Mouse (Mus musculus) ES-Bruce4 (cell line): ENCODE results near the gene Dennd2c. TPM values are rescaled to one million over a fixed set of nuclear protein-coding genes. Genes with fewer than 3 reads are reported as not detected.

Source experiments
- H3K27ac ChIP-seq: 2 replicates; pipeline ENCODE4 v1.5.1; 2012; ENCODE audit warnings: low read length, inconsistent platforms; ENCODE audit not compliant: insufficient read depth
- H3K27me3 ChIP-seq: 2 replicates; pipeline ENCODE4 v1.6.1; 2012; ENCODE audit warnings: mild to moderate bottlenecking, low read length, inconsistent platforms; ENCODE audit not compliant: control insufficient read depth, poor library complexity, insufficient read depth, severe bottlenecking
- H3K36me3 ChIP-seq: 2 replicates; pipeline ENCODE4 v1.6.1; 2012; ENCODE audit warnings: inconsistent platforms, mild to moderate bottlenecking, low read length, moderate library complexity; ENCODE audit not compliant: control insufficient read depth, poor library complexity, insufficient read depth, severe bottlenecking
- H3K4me1 ChIP-seq: one replicate; pipeline ENCODE4 v1.8.1; 2011; ENCODE audit warnings: low read length; ENCODE audit not compliant: control insufficient read depth, insufficient read depth
- H3K4me3 ChIP-seq: 2 replicates; pipeline ENCODE4 v1.5.1; 2011; ENCODE audit warnings: low read depth, mild to moderate bottlenecking, low read length
- H3K9ac ChIP-seq: 2 replicates; pipeline ENCODE4 v1.6.1; 2012; ENCODE audit warnings: low read depth, mild to moderate bottlenecking, inconsistent platforms; ENCODE audit not compliant: poor library complexity, severe bottlenecking
- H3K9me3 ChIP-seq: replicated peaks from 2 replicates; pipeline ENCODE4 v1.6.1; 2012; ENCODE audit warnings: mild to moderate bottlenecking, low read length, inconsistent platforms; ENCODE audit not compliant: control insufficient read depth, poor library complexity, insufficient read depth, severe bottlenecking
- CTCF ChIP-seq: IDR thresholded peaks from one replicate; pipeline ENCODE4 v1.8.1; 2011; ENCODE audit warnings: low read depth, low read length
- EP300 ChIP-seq: IDR thresholded peaks from 2 replicates; pipeline ENCODE4 v1.6.1; 2011; ENCODE audit warnings: low read depth, low read length; ENCODE audit not compliant: insufficient read depth
- POLR2A ChIP-seq: IDR thresholded peaks from one replicate; pipeline ENCODE4 v1.8.1; 2011; ENCODE audit warnings: low read length; ENCODE audit not compliant: insufficient read depth
- polyA plus RNA-seq: library from polyadenylated mRNA; stranded (reverse); fragments of >200 nt; gene quantifications from 2 replicates; pipeline ENCODE4 v1.2.4, GENCODE M21; 2011; ENCODE audit warnings: low read depth; ENCODE audit not compliant: missing spikeins, insufficient read depth, insufficient read length

Dennd2c gene
- polyA plus RNA-seq, 1 experiment, result 22.9 TPM

GRCm38 (mm10) chr3:103081861-103082453 is 20.4 kb upstream of the Dennd2c start:
- Histone ChIP-seq H3K27ac (no peak overlapping the region), H3K36me3 (no peaks in the 10 kb centered on the region), H3K9ac (no peak overlapping the region), H3K9me3 (no peaks in the 10 kb centered on the region), H3K4me1 (peaks cover 6% of the 10 kb centered on the region), H3K27me3 (no peaks in the 10 kb centered on the region), H3K4me3 (no peak overlapping the region)
- TF ChIP-seq EP300, result no peak

GRCm38 (mm10) chr3:103082761-103083160 is 19.6 kb upstream of the Dennd2c start:
- no peak overlapping the region for H3K9ac ChIP-seq
- H3K4me3 ChIP-seq, result no peak overlapping the region
- H3K27ac ChIP-seq, result no peak overlapping the region
- H3K9me3 ChIP-seq, result no peaks in the 10 kb centered on the region
- no peaks in the 10 kb centered on the region for H3K27me3 ChIP-seq
- no peak for TF ChIP-seq POLR2A
- TF ChIP-seq EP300, result no peak
- no peak for TF ChIP-seq CTCF
- H3K36me3 ChIP-seq, result no peaks in the 10 kb centered on the region
- H3K4me1 ChIP-seq, result peaks cover 6% of the 10 kb centered on the region

DNA sequence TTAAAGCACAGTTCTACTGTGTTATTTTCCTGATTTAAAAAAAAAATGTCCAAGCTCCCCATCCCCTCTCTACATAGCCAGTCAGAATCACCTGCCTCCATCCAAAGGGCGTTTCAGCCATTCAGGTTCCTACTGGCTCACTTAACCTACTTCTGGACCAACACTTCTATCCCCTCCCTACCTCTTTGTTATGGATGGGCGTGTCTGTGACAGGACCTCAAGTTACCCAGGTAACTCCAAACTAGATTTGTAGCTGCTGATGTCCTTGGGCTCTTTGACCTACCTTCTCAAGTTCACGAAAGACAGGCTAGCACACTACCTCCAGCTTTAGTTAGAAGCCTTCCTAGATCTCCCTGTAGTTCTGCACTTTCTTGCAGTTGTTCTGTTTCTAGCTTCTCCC is 16.4 kb upstream of the Dennd2c start:
- TF ChIP-seq EP300 (peak; percentile 29; the same call in 1 of the 2 replicates), CTCF (no peak)
- Histone ChIP-seq H3K36me3 (no peaks in the 10 kb centered on the region), H3K4me3 (no peak overlapping the region)

GRCm38 (mm10) chr3:103091753-103092152 is 10.7 kb upstream of the Dennd2c start:
- H3K4me1 ChIP-seq, result no peaks in the 10 kb centered on the region
- H3K9ac ChIP-seq, result no peak overlapping the region
- no peaks in the 10 kb centered on the region for H3K27me3 ChIP-seq
- no peak overlapping the region for H3K4me3 ChIP-seq
- no peaks in the 10 kb centered on the region for H3K9me3 ChIP-seq
- H3K27ac ChIP-seq, result no peak overlapping the region
- TF ChIP-seq EP300 (no peak), POLR2A (no peak), CTCF (no peak)
- H3K36me3 ChIP-seq, result no peaks in the 10 kb centered on the region

More for the DNA sequence above, 16.4 kb upstream of the Dennd2c start:
- Histone ChIP-seq H3K27ac (peak overlapping the region; percentile 87), H3K4me1 (peaks cover 6% of the 10 kb centered on the region), H3K9me3 (no peaks in the 10 kb centered on the region), H3K27me3 (no peaks in the 10 kb centered on the region), H3K9ac (no peak overlapping the region)

GRCm38 (mm10) chr3:103098662-103099061 is 3.7 kb upstream of the Dennd2c start:
- Histone ChIP-seq H3K4me3 (peak overlapping the region; percentile 0; the same call in 1 of the 2 replicates), H3K4me1 (no peaks in the 10 kb centered on the region), H3K36me3 (no peaks in the 10 kb centered on the region), H3K9ac (0 out of 2 replicates have a peak overlapping the region, but pooled peaks have one; percentile 6), H3K9me3 (no peaks in the 10 kb centered on the region), H3K27me3 (no peaks in the 10 kb centered on the region), H3K27ac (no peak overlapping the region)
- 0 out of 2 replicates have a peak, but pooled peaks have one; percentile 6 for TF ChIP-seq EP300
- no peak for TF ChIP-seq CTCF
- peak; percentile 16 for TF ChIP-seq POLR2A

GRCm38 (mm10) chr3:103099667-103100066 is 2.7 kb upstream of the Dennd2c start:
- Histone ChIP-seq H3K9me3 (no peaks in the 10 kb centered on the region), H3K4me1 (no peaks in the 10 kb centered on the region), H3K9ac (no peak overlapping the region), H3K27me3 (no peaks in the 10 kb centered on the region), H3K36me3 (no peaks in the 10 kb centered on the region), H3K4me3 (no peak overlapping the region), H3K27ac (no peak overlapping the region)
- TF ChIP-seq EP300 (no peak), POLR2A (no peak), CTCF (no peak)
